9 mouse cellular contexts compared by ENCODE assay signal in the genomic region with DNA sequence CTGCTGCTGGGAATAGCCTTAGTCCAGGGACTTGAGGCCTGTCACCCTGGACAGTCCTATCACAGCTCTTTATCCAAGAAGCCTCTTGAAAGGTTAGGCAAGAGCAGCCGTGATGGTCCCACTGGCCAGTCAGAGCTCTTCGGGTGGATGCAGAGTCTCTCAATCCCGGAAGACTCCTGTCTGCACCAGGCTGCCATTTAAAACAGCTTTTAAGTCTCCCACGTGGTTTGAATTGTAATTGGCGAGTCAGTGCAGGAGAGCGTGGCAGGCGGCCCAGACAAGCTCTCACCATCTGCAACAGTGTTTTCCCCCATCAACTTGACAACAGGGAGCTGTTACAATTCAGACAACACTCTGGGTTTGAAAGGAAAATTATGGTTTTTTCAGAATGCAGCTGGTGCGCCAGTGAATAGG. TPM values are rescaled to one million over a fixed set of nuclear protein-coding genes. Genes with fewer than 3 reads are reported as not detected.
DNase-seq lines count a peak whose midpoint lies in the region; ATAC-seq and TF ChIP-seq lines count a peak whose summit lies in the region.
"Had no signal": no experiment of that assay in that cellular context is flagged by ENCODE, and none has a peak within 500 bp of the region (broad histone marks: within the 10 kb centered on the region; RNA-seq: fewer than 3 reads in every experiment).

No protein-coding gene starts in this region.

- peak overlapping the region; percentile 88 for H3K27ac ChIP-seq in hindbrain, embryonic 14.5 days
- peak overlapping the region; percentile 19 for H3K27ac ChIP-seq in midbrain, postnatal 0 days (ENCODE audit: low read depth, low read length)
- H3K27ac ChIP-seq: liver, embryonic 13.5 days had no signal

- no peaks in the 10 kb centered on the region for H3K9me3 ChIP-seq in hindbrain, embryonic 14.5 days (ENCODE audit: control insufficient read depth, low read length)
- no peaks in the 10 kb centered on the region for H3K9me3 ChIP-seq in midbrain, postnatal 0 days (ENCODE audit: low read length)
- H3K9me3 ChIP-seq: liver, embryonic 13.5 days had no signal

- peak; percentile 76 for ATAC-seq in hindbrain, embryonic 14.5 days (ENCODE audit: low FRiP score)
- ATAC-seq in midbrain, postnatal 0 days (ENCODE audit: low FRiP score): peak; percentile 62
- no peak for ATAC-seq in granulocyte monocyte progenitor cell, adult 5-6 weeks (replicated peaks; ENCODE audit: poor library complexity, severe bottlenecking)
- ATAC-seq in megakaryocyte, adult 5-6 weeks (ENCODE audit: poor library complexity, severe bottlenecking): no peak

- 8% methylated on average over 8 of the region's 8 CpGs for whole genome bisulfite sequencing in hindbrain, embryonic 14.5 days
- WGBS in midbrain, postnatal 0 days: 6% methylated on average over 8 of the region's 8 CpGs

- H3K9ac ChIP-seq in hindbrain, embryonic 14.5 days: 0 out of 2 replicates have a peak overlapping the region, but pooled peaks have one; percentile 8
- no peak overlapping the region for H3K9ac ChIP-seq in midbrain, postnatal 0 days (replicated peaks; ENCODE audit: low read length, poor library complexity, severe bottlenecking)
- H3K9ac ChIP-seq: liver, embryonic 13.5 days had no signal

- H3K4me3 ChIP-seq in hindbrain, embryonic 14.5 days (replicated peaks; ENCODE audit: low read length): no peak overlapping the region
- no peak overlapping the region for H3K4me3 ChIP-seq in midbrain, postnatal 0 days (ENCODE audit: low read depth, low read length)
- H3K4me3 ChIP-seq: liver, embryonic 13.5 days had no signal

- H3K4me1 ChIP-seq in hindbrain, embryonic 14.5 days (replicated peaks; ENCODE audit: control insufficient read depth, insufficient read depth, low read length): peaks cover 29% of the 10 kb centered on the region
- peaks cover 7% of the 10 kb centered on the region; the same call in 1 of the 2 replicates for H3K4me1 ChIP-seq in midbrain, postnatal 0 days (ENCODE audit: insufficient read depth, low read length)
- H3K4me1 ChIP-seq: liver, embryonic 13.5 days had no signal

- H3K4me2 ChIP-seq in hindbrain, embryonic 14.5 days (replicated peaks): peak overlapping the region; percentile 20; the same call in 1 of the 2 replicates
- no peak overlapping the region for H3K4me2 ChIP-seq in midbrain, postnatal 0 days (ENCODE audit: low read depth, low read length, poor library complexity, severe bottlenecking)
- H3K4me2 ChIP-seq: liver, embryonic 13.5 days had no signal

- TF ChIP-seq CTCF in midbrain, postnatal 0 days (IDR thresholded peaks at IDR 0.05): no peak

- no peaks in the 10 kb centered on the region for H3K27me3 ChIP-seq in hindbrain, embryonic 14.5 days (ENCODE audit: control insufficient read depth, insufficient read depth, low read length)
- H3K27me3 ChIP-seq in midbrain, postnatal 0 days (ENCODE audit: insufficient read depth, low read length): no peaks in the 10 kb centered on the region
- H3K27me3 ChIP-seq: liver, embryonic 13.5 days had no signal

- peak; percentile 66 for DNase-seq in Muller cell, postnatal 12 days (ENCODE audit: inconsistent ontology term)
- peak; percentile 92 for DNase-seq in cerebellum, adult 9-10 months
- DNase-seq in frontal cortex, postnatal 25 days (ENCODE audit: low spot score in 2 of 2): peak; percentile 53 to 56
- peak; percentile 81 for DNase-seq in hindbrain, embryonic 14.5 days (ENCODE audit: low spot score)
- peak; percentile 58 to 86 for DNase-seq in left cerebral cortex, adult 8-10 months (ENCODE audit: low spot score in 2 of 2)
- peak; percentile 90 for DNase-seq in midbrain, postnatal 0 days (ENCODE audit: low spot score)

- no peaks in the 10 kb centered on the region for H3K36me3 ChIP-seq in hindbrain, embryonic 14.5 days (replicated peaks; ENCODE audit: control insufficient read depth, insufficient read depth)
- H3K36me3 ChIP-seq in midbrain, postnatal 0 days (ENCODE audit: insufficient read depth, low read length): no peaks in the 10 kb centered on the region
- H3K36me3 ChIP-seq: liver, embryonic 13.5 days had no signal

RNA-seq across cellular contexts. Expression of a gene that starts 31.7 kb away (rescaled TPM):
- polyA plus RNA-seq in hindbrain, embryonic 14.5 days (2014; fragmentation: Nextera tagmentation; extraction: Ambion mirVana): 30.5 and 37.8 TPM in 2 replicates
- total RNA-seq in left cerebral cortex, adult 8-10 months (2022): 10 to 100 TPM; 10.2 to 11.2 (median 11.0) TPM
- 37.1 and 45.3 TPM in 2 replicates for total RNA-seq in midbrain, postnatal 0 days (2014; rRNA removed)
- 25.3 and 25.8 TPM in 2 replicates for polyA plus RNA-seq in midbrain, postnatal 0 days (2015; fragmentation: Nextera tagmentation; extraction: Ambion mirVana)
- not detected in 2 replicates for total RNA-seq in granulocyte monocyte progenitor cell, adult 5-6 weeks (2014; fragmentation: Nextera tagmentation)
- total RNA-seq in granulocyte monocyte progenitor cell, adult 5-6 weeks (2017): 0.10 TPM in 1 of 2 replicates, not detected in the other
- not detected in 2 replicates for total RNA-seq in megakaryocyte, adult 5-6 weeks (2015)
- total RNA-seq in megakaryocyte, adult 5-6 weeks (2017): not detected in 2 replicates

RNA-seq across cellular contexts. Expression of a gene that starts 38.1 kb away (rescaled TPM):
- 0.23 and 0.83 TPM in 2 replicates for polyA plus RNA-seq in hindbrain, embryonic 14.5 days (2014; fragmentation: Nextera tagmentation; extraction: Ambion mirVana)
- 1 to 10 TPM in 1 of 4 experiments, under 1 TPM in 3; 0.46 to 1.2 (median 0.76) TPM for total RNA-seq in left cerebral cortex, adult 8-10 months (2022)
- 0.16 TPM in 1 of 2 replicates, not detected in the other for total RNA-seq in midbrain, postnatal 0 days (2014; rRNA removed)
- polyA plus RNA-seq in midbrain, postnatal 0 days (2015; fragmentation: Nextera tagmentation; extraction: Ambion mirVana): 0.44 and 0.64 TPM in 2 replicates
- not detected in 2 replicates for total RNA-seq in granulocyte monocyte progenitor cell, adult 5-6 weeks (2014; fragmentation: Nextera tagmentation)
- not detected in 2 replicates for total RNA-seq in granulocyte monocyte progenitor cell, adult 5-6 weeks (2017)
- total RNA-seq in megakaryocyte, adult 5-6 weeks (2015): not detected in 2 replicates
- total RNA-seq in megakaryocyte, adult 5-6 weeks (2017): not detected in 2 replicates

RNA-seq across cellular contexts. Expression of a gene that starts 38.5 kb away (rescaled TPM):
- 23.4 and 25.6 TPM in 2 replicates for polyA plus RNA-seq in hindbrain, embryonic 14.5 days (2014; fragmentation: Nextera tagmentation; extraction: Ambion mirVana)
- 1 to 10 TPM; 5.0 to 6.8 (median 6.0) TPM for total RNA-seq in left cerebral cortex, adult 8-10 months (2022)
- total RNA-seq in midbrain, postnatal 0 days (2014; rRNA removed): 14.7 and 19.2 TPM in 2 replicates
- polyA plus RNA-seq in midbrain, postnatal 0 days (2015; fragmentation: Nextera tagmentation; extraction: Ambion mirVana): 23.4 and 26.4 TPM in 2 replicates
- 11.5 and 17.4 TPM in 2 replicates for total RNA-seq in granulocyte monocyte progenitor cell, adult 5-6 weeks (2014; fragmentation: Nextera tagmentation)
- total RNA-seq in granulocyte monocyte progenitor cell, adult 5-6 weeks (2017): 13.3 and 18.0 TPM in 2 replicates
- 8.0 and 8.6 TPM in 2 replicates for total RNA-seq in megakaryocyte, adult 5-6 weeks (2015)
- total RNA-seq in megakaryocyte, adult 5-6 weeks (2017): 7.2 and 7.6 TPM in 2 replicates

RNA-seq across cellular contexts. Expression of a gene that starts 45.4 kb away (rescaled TPM):
- polyA plus RNA-seq in hindbrain, embryonic 14.5 days (2014; fragmentation: Nextera tagmentation; extraction: Ambion mirVana): 19.7 and 20.9 TPM in 2 replicates
- 10 to 100 TPM; 20.9 to 24.6 (median 23.2) TPM for total RNA-seq in left cerebral cortex, adult 8-10 months (2022)
- total RNA-seq in midbrain, postnatal 0 days (2014; rRNA removed): 9.6 and 11.9 TPM in 2 replicates
- 24.1 and 24.2 TPM in 2 replicates for polyA plus RNA-seq in midbrain, postnatal 0 days (2015; fragmentation: Nextera tagmentation; extraction: Ambion mirVana)
- total RNA-seq in granulocyte monocyte progenitor cell, adult 5-6 weeks (2014; fragmentation: Nextera tagmentation): not detected in 2 replicates
- not detected in 2 replicates for total RNA-seq in granulocyte monocyte progenitor cell, adult 5-6 weeks (2017)
- total RNA-seq in megakaryocyte, adult 5-6 weeks (2015): 0.07 TPM in 1 of 2 replicates, not detected in the other
- total RNA-seq in megakaryocyte, adult 5-6 weeks (2017): not detected in 2 replicates

Comparison
In these comparisons a context has a peak if more than half of its experiments do, and no peak if none do; other contexts are left out.
1. ATAC-seq: peak in hindbrain, embryonic 14.5 days (single experiment) and midbrain, postnatal 0 days (single experiment); none in granulocyte monocyte progenitor cell, adult 5-6 weeks (single experiment) and megakaryocyte, adult 5-6 weeks (single experiment).
2. RNA of a gene that starts 31.7 kb away (total RNA-seq): 37.1 to 45.3 TPM in midbrain, postnatal 0 days and 10.2 to 11.2 TPM in left cerebral cortex, adult 8-10 months; 0.10 TPM in granulocyte monocyte progenitor cell, adult 5-6 weeks and not detected in megakaryocyte, adult 5-6 weeks; every median in the first group is over 10 times any median in the second.
3. Peak in every context shown above with its lines, with median percentiles within 50 percentile points of each other: DNase-seq.